Mouse (Mus musculus) NIH3T3 (cell line): ENCODE results near the gene Dcxr.
"Not testable (repeated sequence)": the region's sequence is repeated elsewhere in the genome, so short reads cannot be mapped to it uniquely, and the experiment has no call there.

Source experiments
- DNase-seq: peaks from one replicate; pipeline ENCODE4 v3.0.0-alpha.2; 2012; ENCODE audit warnings: low read depth

Gene Dcxr

DNA sequence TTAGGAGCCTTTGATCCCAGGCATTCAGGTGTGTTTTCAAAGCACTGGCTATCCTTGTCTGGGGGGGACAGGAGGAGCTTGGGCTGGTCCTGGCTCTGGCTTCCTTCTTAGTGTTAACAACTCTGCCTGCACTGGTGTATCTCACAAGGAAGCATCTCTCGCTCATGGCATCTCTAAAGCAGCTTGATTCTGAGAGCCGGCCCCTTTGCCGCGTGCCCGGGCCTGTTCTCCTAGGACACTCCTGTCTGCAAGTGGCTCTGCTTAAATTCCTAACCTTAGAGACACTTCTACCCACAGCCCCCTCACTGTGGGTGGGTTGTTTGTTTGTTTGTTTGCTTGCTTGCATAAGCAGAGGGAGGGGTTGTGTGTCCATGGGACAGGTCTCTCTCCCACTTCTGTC lies 19.1 kb downstream of the Dcxr start:
- DNase-seq, result no peak

GRCm38 (mm10) chr11:120707225-120707624 lies 19.9 kb downstream of the Dcxr start:
- no peak for DNase-seq

DNA sequence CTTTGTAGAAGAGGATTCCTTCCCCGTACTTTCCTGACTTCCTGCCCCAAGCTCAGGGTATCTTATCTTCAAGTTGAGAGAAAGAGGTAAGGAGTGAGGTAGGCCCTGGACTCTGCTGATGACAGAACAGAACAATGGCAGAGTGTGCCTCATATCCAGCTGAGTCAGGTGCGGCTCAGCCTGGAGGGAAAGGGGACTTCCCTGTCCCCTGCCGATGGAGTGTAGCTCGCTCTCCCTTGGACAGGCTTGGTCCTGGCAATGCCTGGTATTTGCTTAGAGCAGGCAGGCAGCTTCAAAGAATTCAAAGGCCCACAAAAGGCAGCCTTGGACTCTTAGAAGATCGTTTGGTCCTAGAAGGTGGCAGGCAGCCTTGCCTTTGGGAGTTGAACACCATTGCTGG lies 21.0 kb downstream of the Dcxr start:
- no peak for DNase-seq

GRCm38 (mm10) chr11:120704486-120705325 lies 22.4 kb downstream of the Dcxr start:
- no peak for DNase-seq

DNA sequence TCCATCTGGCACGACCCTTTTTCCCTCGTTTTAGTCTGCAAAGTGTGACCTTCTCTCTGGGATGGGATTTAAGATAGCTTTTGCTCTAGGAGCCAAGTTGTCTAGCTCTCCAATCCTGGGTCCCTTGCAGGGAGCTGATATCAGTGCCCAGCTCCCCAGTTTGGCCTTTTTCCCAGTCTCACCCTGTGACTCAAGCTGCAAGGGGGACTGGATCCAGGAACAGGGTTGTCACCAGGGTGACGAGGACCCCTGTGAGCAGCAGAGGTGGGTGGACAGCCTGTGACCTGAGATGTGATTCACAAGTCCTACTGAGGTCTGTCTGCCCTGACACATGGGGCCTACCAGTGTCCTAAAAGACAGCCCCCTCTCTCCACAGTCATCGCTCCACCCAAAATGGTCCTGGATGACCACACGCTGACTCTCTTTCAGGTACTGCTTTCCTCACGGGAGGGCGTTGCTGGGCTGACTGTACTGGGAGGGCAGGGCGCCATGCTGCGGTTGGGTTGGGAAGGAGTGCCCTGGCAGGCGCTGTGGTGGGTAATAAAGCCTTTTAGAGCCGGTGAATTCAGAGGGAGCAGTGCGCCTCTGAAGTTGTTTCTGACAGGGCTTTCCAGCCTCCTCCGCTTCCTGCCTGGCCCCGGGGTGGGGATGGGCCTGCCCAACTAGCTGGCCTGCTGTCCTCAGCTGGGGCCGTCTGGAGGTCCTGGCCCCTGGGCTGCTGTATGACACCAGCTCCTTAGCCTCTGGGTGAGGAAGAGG lies 23.2 kb downstream of the Dcxr start:
- DNase-seq, result peak; percentile 81

DNA sequence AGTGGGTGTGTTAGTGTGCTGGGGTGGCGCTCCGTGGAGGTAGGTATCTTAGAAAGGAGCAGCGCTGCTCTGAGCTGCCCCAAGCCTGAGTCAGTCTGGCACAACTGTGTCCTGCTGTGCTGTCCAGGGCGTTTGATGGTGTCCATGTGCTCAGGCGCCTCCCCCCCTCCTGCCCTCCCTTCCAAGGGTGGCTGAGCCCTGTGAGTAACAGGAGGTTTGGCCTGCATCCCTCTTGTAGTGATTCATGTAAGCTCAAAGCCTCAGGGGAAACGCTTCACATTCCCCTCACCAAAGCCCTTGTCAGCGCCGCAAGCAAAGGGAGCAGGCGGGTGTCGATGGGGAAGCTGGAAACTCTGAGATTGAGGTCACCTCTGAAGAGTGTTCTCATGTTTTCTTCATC lies 29.3 kb downstream of the Dcxr start:
- DNase-seq, result peak; percentile 97

- DNase-seq, result no peak
These were observed 30.5 kb downstream of the Dcxr start for GRCm38 (mm10) chr11:120696568-120696967.

- DNase-seq, result no peak
These were observed 31.4 kb downstream of the Dcxr start for GRCm38 (mm10) chr11:120695641-120696040.

DNA sequence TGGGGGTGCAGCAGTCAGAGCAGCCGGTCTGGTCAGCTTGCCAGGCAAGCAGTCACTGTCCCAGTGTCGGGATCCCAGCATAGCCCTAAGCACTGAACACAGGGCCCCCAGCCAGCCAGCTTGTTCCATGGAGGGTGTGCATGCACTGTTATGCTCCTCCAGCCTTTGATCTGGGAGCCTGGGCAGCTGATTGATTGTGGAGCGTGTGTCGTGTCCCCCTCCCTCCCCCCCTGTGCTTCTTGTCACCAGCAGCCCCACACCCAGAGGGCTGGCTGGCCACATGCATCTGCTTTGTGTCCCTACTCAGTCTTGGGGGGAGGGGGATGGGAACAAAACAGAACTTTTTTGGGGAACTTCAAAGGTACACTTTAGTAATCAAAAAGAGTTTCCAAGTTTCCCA lies 31.9 kb downstream of the Dcxr start:
- DNase-seq, result no peak

DNA sequence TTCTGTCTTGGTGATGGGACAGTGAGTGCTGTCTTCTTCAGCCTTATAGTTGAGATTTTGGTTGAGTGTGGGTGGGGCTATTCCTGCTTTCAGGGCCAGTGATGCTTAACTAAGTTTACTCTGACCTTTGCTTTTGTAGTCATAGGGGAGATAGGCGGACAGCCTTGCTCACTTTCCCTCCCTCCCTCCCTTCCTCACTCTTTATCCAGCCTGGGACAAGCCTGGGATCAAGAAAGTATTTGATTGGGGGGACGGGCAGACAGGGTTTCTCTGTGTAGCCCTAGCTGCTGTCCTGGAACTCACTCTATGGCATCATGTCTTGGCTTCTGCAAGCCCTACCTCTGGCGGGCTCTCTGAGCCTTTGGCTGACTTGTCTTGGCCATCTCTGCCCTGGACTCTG lies 33.6 kb downstream of the Dcxr start:
- DNase-seq, result no peak

GRCm38 (mm10) chr11:120692471-120693011 lies 34.5 kb downstream of the Dcxr start:
- no peak for DNase-seq

DNA sequence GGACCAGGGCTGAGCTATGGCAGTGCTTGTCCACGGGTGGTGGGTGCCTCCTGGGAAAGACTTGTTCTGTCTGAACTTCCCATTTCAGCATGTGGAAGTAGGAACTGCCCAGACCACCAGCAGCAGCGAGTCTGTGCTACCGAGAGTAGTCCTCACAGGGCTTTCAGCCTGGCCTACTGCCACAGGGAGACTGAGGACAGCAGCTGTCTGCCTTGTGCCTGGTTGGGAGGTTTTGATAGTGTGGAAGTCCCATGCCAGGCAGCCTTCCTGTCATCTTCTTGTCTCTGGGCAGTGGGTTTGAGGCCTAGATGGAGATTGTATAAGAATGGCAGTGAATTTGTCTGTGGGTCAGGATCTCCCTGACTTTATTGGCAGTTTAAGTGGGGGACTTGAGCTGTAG lies 37.7 kb downstream of the Dcxr start:
- DNase-seq, result no peak

DNA sequence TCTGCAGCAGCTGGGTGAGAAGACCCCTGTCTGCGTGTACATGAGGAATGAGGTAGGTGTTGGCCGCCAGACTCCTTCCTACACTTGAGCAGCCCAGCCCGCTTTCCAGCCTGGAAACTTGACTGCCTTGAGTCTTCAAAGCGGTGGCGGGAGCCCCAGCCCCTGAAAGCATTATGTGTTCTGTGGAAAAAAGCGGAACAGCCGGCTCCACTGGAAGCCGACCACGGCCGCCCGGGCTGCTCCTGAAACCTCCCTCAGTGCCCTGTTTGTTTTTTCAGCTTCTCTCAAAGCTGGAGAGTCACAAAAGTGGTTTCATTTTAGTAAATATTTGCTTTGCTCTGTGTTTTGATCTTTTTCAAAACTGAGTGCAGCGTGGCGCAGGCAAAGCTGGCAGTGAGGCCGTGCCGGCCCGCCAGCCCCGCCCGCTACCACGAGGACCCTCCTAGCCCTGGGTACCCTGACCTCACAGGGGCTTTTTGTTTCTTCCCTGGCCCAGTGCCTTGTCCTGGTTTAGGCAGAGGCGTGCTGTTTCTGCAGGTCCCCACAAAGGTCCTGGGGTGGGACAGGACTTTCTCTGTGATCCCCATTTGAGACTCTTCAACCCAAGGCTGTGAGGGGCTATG lies 40.3 kb downstream of the Dcxr start:
- no peak for DNase-seq

- no peak for DNase-seq
These were observed 42.4 kb downstream of the Dcxr start for GRCm38 (mm10) chr11:120684660-120685059.

GRCm38 (mm10) chr11:120684086-120684485 lies 43.0 kb downstream of the Dcxr start:
- DNase-seq, result no peak

DNA sequence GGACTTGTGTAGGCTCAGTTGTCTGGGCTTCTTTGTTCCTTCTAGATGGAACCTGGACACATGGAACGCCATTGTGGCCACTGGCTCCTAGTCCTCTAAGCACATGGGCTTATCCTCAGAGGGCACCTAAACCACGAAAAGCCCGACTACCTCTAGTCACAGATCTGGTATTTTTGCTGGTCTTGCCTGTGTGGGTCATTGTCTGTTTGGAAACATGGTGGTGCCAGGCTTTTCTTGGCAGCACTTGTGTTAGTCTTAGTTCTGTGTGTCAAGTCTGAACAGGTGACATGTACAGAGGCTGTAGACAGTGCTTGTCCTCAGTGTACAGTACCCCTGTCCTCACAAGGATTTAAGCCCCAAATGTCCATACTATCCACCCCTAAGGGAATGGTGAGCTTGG lies 43.5 kb downstream of the Dcxr start:
- DNase-seq, result no peak

- peak; percentile 80 for DNase-seq
These were observed 44.4 kb downstream of the Dcxr start for GRCm38 (mm10) chr11:120682683-120683082.

GRCm38 (mm10) chr11:120679909-120680308 lies 47.2 kb downstream of the Dcxr start:
- DNase-seq, result peak; percentile 50

DNA sequence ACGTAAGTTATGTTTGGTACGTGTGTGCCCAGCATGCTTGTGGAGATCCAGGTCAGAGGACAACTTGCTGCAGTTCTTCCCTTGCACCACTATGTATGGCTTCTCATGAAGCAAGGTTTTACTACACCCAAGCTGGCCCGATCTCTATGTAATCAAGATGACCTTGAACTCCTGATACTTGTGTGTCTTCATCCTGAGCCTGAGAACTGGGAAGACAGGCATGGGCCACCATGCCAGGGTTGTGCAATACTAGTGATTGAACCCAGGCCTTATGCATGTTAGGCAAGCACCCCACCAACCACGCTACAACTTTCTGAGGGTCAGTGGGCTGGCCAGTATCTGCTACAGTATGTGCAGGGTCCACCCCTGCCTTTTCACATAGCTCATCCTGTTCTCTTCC lies 50.1 kb downstream of the Dcxr start:
- no peak for DNase-seq

- DNase-seq, result not testable (repeated sequence)
These were observed 51.2 kb downstream of the Dcxr start for GRCm38 (mm10) chr11:120675875-120676274.
